Mouse (Mus musculus): ENCODE results near the gene Zdhhc6. TPM values are rescaled to one million over a fixed set of nuclear protein-coding genes. Genes with fewer than 3 reads are reported as not detected.

Zdhhc6 gene
- polyA plus RNA-seq (2016; fragmentation: Nextera tagmentation; extraction: Ambion mirVana) = 90.2 and 92.6 TPM in 2 replicates

- peak; percentile 79 for ATAC-seq (ENCODE audit: low FRiP score, low read depth)
- Histone ChIP-seq H3K4me2 (replicated peaks) (peak within 1 kb of the TSS; percentile 93), H3K27me3 (replicated peaks) (no peaks in the 10 kb centered on the region), H3K27ac (peak within 1 kb of the TSS; percentile 53; the same call in 1 of the 2 replicates), H3K4me1 (peaks cover 15% of the 10 kb centered on the region; the same call in 1 of the 2 replicates), H3K4me3 (peak within 1 kb of the TSS; percentile 79), H3K9ac (peak within 1 kb of the TSS; percentile 74), H3K36me3 (peaks cover 19% of the 10 kb centered on the region), H3K9me3 (no peaks in the 10 kb centered on the region)
- under 1% methylated on average over 60 of the region's 60 CpGs for WGBS
These were observed at the start of gene Zdhhc6 for GRCm38 (mm10) chr19:55315452-55316108. Zdhhc6 (minus strand) TSS chr19:55316032.

GRCm38 (mm10) chr19:55362606-55363005, 46.8 kb upstream of the Zdhhc6 start:
- Histone ChIP-seq H3K36me3 (no peaks in the 10 kb centered on the region), H3K4me1 (no peaks in the 10 kb centered on the region), H3K4me3 (no peak overlapping the region), H3K27ac (no peak overlapping the region), H3K4me2 (replicated peaks) (no peak overlapping the region), H3K9me3 (no peaks in the 10 kb centered on the region), H3K27me3 (replicated peaks) (no peaks in the 10 kb centered on the region), H3K9ac (no peak overlapping the region)
- no peak for ATAC-seq (ENCODE audit: low FRiP score, low read depth)
- WGBS = 93% methylated on average over 9 of the region's 9 CpGs

GRCm38 (mm10) chr19:55350673-55351378, 35.0 kb upstream of the Zdhhc6 start:
- Histone ChIP-seq H3K36me3 (no peaks in the 10 kb centered on the region), H3K27me3 (replicated peaks) (no peaks in the 10 kb centered on the region), H3K4me2 (replicated peaks) (no peak overlapping the region), H3K9ac (no peak overlapping the region), H3K9me3 (no peaks in the 10 kb centered on the region), H3K27ac (no peak overlapping the region), H3K4me3 (no peak overlapping the region), H3K4me1 (no peaks in the 10 kb centered on the region)
- WGBS = 85% methylated on average over 9 of the region's 9 CpGs
- no peak for ATAC-seq (ENCODE audit: low FRiP score, low read depth)

GRCm38 (mm10) chr19:55348187-55348586, 32.4 kb upstream of the Zdhhc6 start:
- Histone ChIP-seq H3K9ac (no peak overlapping the region), H3K27me3 (replicated peaks) (no peaks in the 10 kb centered on the region), H3K4me1 (no peaks in the 10 kb centered on the region), H3K36me3 (no peaks in the 10 kb centered on the region), H3K9me3 (no peaks in the 10 kb centered on the region), H3K4me3 (no peak overlapping the region), H3K4me2 (replicated peaks) (no peak overlapping the region), H3K27ac (no peak overlapping the region)
- ATAC-seq (ENCODE audit: low FRiP score, low read depth) = no peak
- WGBS = 93% methylated on average over 3 of the region's 3 CpGs

GRCm38 (mm10) chr19:55343274-55343673, 27.4 kb upstream of the Zdhhc6 start:
- no peaks in the 10 kb centered on the region for H3K27me3 ChIP-seq (replicated peaks)
- no peak overlapping the region for H3K27ac ChIP-seq
- no peaks in the 10 kb centered on the region for H3K4me1 ChIP-seq
- WGBS = 94% methylated on average over 9 of the region's 9 CpGs
- H3K4me2 ChIP-seq (replicated peaks) = no peak overlapping the region
- H3K36me3 ChIP-seq = no peaks in the 10 kb centered on the region
- H3K9me3 ChIP-seq = no peaks in the 10 kb centered on the region
- H3K4me3 ChIP-seq = no peak overlapping the region
- H3K9ac ChIP-seq = no peak overlapping the region
- no peak for ATAC-seq (ENCODE audit: low FRiP score, low read depth)

- 95% methylated on average over 7 of the region's 7 CpGs for WGBS
- Histone ChIP-seq H3K9me3 (no peaks in the 10 kb centered on the region), H3K27me3 (replicated peaks) (no peaks in the 10 kb centered on the region), H3K4me3 (no peak overlapping the region), H3K4me1 (no peaks in the 10 kb centered on the region), H3K27ac (no peak overlapping the region), H3K36me3 (no peaks in the 10 kb centered on the region), H3K9ac (no peak overlapping the region), H3K4me2 (replicated peaks) (no peak overlapping the region)
- no peak for ATAC-seq (ENCODE audit: low FRiP score, low read depth)
These were observed 26.6 kb upstream of the Zdhhc6 start for GRCm38 (mm10) chr19:55342423-55342822.

- WGBS = 85% methylated on average over 3 of the region's 3 CpGs
- Histone ChIP-seq H3K27ac (no peak overlapping the region), H3K27me3 (replicated peaks) (no peaks in the 10 kb centered on the region), H3K9me3 (no peaks in the 10 kb centered on the region), H3K9ac (no peak overlapping the region), H3K36me3 (no peaks in the 10 kb centered on the region), H3K4me1 (no peaks in the 10 kb centered on the region), H3K4me2 (replicated peaks) (no peak overlapping the region), H3K4me3 (no peak overlapping the region)
- ATAC-seq (ENCODE audit: low FRiP score, low read depth) = no peak
These were observed 25.5 kb upstream of the Zdhhc6 start for GRCm38 (mm10) chr19:55341377-55341776.

GRCm38 (mm10) chr19:55340521-55340920, 24.7 kb upstream of the Zdhhc6 start:
- no peak overlapping the region for H3K4me2 ChIP-seq (replicated peaks)
- no peak overlapping the region for H3K27ac ChIP-seq
- no peak overlapping the region for H3K4me3 ChIP-seq
- 90% methylated on average over 6 of the region's 6 CpGs for WGBS
- no peak overlapping the region for H3K9ac ChIP-seq
- no peaks in the 10 kb centered on the region for H3K4me1 ChIP-seq
- H3K9me3 ChIP-seq = no peaks in the 10 kb centered on the region
- no peaks in the 10 kb centered on the region for H3K27me3 ChIP-seq (replicated peaks)
- no peak for ATAC-seq (ENCODE audit: low FRiP score, low read depth)
- H3K36me3 ChIP-seq = no peaks in the 10 kb centered on the region

- ATAC-seq (ENCODE audit: low FRiP score, low read depth) = no peak
- Histone ChIP-seq H3K36me3 (no peaks in the 10 kb centered on the region), H3K27me3 (replicated peaks) (no peaks in the 10 kb centered on the region), H3K9me3 (no peaks in the 10 kb centered on the region), H3K9ac (no peak overlapping the region), H3K4me2 (replicated peaks) (no peak overlapping the region), H3K27ac (no peak overlapping the region), H3K4me1 (no peaks in the 10 kb centered on the region), H3K4me3 (no peak overlapping the region)
- WGBS = 90% methylated on average over 10 of the region's 10 CpGs
These were observed 21.8 kb upstream of the Zdhhc6 start for GRCm38 (mm10) chr19:55337664-55338063.

- no peaks in the 10 kb centered on the region for H3K4me1 ChIP-seq
- H3K36me3 ChIP-seq = no peaks in the 10 kb centered on the region
- H3K27me3 ChIP-seq (replicated peaks) = no peaks in the 10 kb centered on the region
- H3K9ac ChIP-seq = no peak overlapping the region
- 87% methylated on average over 9 of the region's 9 CpGs for WGBS
- H3K27ac ChIP-seq = no peak overlapping the region
- H3K4me2 ChIP-seq (replicated peaks) = no peak overlapping the region
- no peak overlapping the region for H3K4me3 ChIP-seq
- H3K9me3 ChIP-seq = no peaks in the 10 kb centered on the region
- ATAC-seq (ENCODE audit: low FRiP score, low read depth) = no peak
These were observed 21.2 kb upstream of the Zdhhc6 start for GRCm38 (mm10) chr19:55337066-55337465.

- no peak overlapping the region for H3K27ac ChIP-seq
- 83% methylated on average over 12 of the region's 12 CpGs for WGBS
- no peak overlapping the region for H3K9ac ChIP-seq
- H3K4me2 ChIP-seq (replicated peaks) = no peak overlapping the region
- no peaks in the 10 kb centered on the region for H3K36me3 ChIP-seq
- ATAC-seq (ENCODE audit: low FRiP score, low read depth) = no peak
- H3K27me3 ChIP-seq (replicated peaks) = no peaks in the 10 kb centered on the region
- no peak overlapping the region for H3K4me3 ChIP-seq
- no peaks in the 10 kb centered on the region for H3K4me1 ChIP-seq
- no peaks in the 10 kb centered on the region for H3K9me3 ChIP-seq
These were observed 20.6 kb upstream of the Zdhhc6 start for GRCm38 (mm10) chr19:55336441-55336840.

- 98% methylated on average over 1 of the region's 1 CpGs for WGBS
- no peaks in the 10 kb centered on the region for H3K27me3 ChIP-seq (replicated peaks)
These were observed 20.0 kb upstream of the Zdhhc6 start for GRCm38 (mm10) chr19:55335881-55336280.

More at GRCm38 (mm10) chr19:55335881-55336280, 20.0 kb upstream of the Zdhhc6 start:
- Histone ChIP-seq H3K4me2 (replicated peaks) (no peak overlapping the region), H3K4me1 (no peaks in the 10 kb centered on the region), H3K36me3 (peaks cover under 1% of the 10 kb centered on the region; the same call in 1 of the 2 replicates), H3K9ac (no peak overlapping the region), H3K27ac (no peak overlapping the region), H3K4me3 (no peak overlapping the region), H3K9me3 (no peaks in the 10 kb centered on the region)
- ATAC-seq (ENCODE audit: low FRiP score, low read depth) = no peak
